Mouse (Mus musculus) MN1 (cell line): Measurements from ENCODE around the gene Dync1li2.

Experiments
- DNase-seq: peaks from one replicate; pipeline ENCODE4 v3.0.0-alpha.2; 2016; ENCODE audit warnings: low spot score

Gene Dync1li2

GRCm38 (mm10) chr8:104442299-104443124 lies at the start of gene Dync1li2:
Dync1li2 (minus strand) TSS chr8:104443047.
- DNase-seq, result peak; percentile 94

DNA sequence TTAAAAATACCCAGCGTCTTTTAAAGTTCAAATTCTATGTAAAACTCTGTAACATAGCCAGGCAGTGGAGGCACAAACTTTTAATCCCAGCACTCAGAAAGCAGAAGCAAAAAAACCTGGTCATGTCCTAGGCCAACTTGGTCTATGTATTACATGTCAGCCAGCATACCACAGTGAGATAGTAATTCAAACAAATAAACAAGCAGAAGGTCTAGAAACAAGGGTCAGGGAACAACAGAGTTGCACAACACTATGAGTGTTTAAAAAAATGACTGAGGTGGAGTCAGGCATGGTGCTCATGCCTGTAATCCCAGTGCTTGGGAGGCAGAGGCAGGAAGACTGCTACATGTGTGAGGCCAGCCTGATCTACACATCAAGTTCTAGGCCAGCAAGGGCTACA lies 36.2 kb upstream of the Dync1li2 start:
- DNase-seq, result no peak

DNA sequence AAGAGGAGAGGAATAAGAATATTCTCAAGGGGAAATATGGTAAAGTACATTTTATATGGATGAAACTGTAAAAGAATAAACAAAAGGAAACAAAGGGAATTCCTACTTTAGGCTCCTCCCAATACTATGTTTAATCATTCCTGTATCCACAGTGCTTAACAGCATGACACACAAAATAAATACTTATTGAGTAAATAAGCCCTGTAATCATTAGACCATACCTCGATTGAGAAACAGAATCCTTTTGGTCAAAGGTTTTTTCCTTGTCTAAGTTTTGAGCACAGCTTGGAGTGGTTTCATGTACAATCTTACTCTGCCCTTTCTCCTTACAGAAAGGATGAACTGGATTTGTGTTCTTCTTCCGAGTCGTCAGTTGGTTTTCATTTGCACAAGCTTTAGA lies 29.6 kb upstream of the Dync1li2 start:
- DNase-seq, result no peak

GRCm38 (mm10) chr8:104467463-104467862 lies 24.6 kb upstream of the Dync1li2 start:
- DNase-seq, result no peak

DNA sequence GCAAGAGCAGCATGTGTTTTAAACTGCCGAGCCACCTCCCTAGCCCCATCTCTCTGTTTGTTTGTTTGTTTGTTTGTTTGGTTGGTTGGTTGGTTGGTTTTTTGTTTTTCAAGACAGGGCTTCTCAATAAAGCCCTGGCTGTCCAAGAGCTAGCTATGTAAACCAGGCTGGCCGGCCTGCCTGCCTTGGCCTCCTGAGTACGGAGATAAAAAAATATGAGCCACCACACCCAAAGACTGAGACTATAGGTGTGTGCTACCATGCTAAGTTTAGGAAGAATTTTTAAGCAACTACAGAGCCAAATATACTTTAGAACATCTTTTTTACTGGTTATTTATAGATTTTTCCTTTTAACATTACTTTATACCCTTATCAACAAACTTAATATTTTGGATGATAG lies 9.3 kb upstream of the Dync1li2 start:
- DNase-seq, result no peak

GRCm38 (mm10) chr8:104448796-104449195 lies 5.9 kb upstream of the Dync1li2 start:
- no peak for DNase-seq

DNA sequence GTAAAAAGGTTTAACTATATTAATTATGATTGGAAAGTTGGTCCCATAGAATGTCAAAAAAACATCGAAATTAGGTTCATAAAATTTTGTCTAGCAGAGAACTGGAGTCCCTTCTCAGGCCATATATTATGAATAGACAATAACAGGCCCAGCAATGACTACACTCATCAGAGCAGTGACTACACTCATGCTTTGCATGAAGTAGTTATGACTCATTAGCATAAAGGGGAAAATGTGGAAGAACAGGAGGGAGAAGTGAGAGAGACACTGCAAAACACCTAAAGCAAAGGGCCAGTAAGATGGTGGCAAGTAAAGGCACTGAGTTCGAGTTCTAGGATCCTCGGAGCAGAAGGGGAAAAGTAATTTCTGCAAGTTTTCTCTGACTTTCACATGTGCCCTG lies 3.2 kb upstream of the Dync1li2 start:
- no peak for DNase-seq

DNA sequence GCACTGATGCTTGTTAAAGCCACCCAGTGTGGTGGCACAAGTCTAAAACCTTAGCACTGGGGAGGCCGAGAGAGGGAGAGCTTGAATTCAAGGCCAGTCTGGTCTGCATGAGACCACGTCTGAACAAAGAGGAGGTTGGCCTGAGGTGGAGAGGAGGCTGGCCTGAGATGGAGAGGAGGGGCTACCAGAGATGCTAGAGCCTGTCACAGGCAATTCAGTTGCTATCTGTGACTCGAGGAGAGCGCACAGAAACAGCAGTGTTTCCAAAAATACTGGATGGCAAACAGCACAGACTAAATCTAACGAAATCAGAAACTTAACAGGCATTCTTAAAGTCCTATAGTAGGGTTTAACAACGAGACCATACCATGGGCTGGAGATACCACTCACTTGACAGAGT lies 2.4 kb upstream of the Dync1li2 start:
- no peak for DNase-seq

GRCm38 (mm10) chr8:104443125-104443679 lies 355 bp upstream of the Dync1li2 start:
- no peak for DNase-seq

DNA sequence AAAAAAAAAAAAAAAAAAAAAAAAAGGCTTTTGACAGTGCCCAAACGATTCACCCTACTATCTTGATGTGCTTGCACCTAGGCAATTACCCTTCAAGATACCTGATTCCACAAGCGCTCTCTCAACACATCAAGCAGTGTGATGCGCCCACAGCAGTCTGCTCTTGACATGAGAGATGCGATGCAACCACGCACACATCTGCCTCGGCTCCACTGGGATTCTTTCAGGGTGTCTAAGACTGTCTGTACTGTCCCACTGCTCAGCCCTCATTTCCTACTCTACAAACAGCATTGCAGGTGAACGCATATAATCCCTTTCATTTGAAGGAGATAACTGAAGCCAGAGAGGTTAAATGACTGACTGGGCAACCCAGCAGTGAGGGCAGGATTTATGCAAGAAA lies 1.2 kb downstream of the Dync1li2 start:
- DNase-seq, result no peak

GRCm38 (mm10) chr8:104439461-104439860 lies 3.4 kb downstream of the Dync1li2 start:
- no peak for DNase-seq

DNA sequence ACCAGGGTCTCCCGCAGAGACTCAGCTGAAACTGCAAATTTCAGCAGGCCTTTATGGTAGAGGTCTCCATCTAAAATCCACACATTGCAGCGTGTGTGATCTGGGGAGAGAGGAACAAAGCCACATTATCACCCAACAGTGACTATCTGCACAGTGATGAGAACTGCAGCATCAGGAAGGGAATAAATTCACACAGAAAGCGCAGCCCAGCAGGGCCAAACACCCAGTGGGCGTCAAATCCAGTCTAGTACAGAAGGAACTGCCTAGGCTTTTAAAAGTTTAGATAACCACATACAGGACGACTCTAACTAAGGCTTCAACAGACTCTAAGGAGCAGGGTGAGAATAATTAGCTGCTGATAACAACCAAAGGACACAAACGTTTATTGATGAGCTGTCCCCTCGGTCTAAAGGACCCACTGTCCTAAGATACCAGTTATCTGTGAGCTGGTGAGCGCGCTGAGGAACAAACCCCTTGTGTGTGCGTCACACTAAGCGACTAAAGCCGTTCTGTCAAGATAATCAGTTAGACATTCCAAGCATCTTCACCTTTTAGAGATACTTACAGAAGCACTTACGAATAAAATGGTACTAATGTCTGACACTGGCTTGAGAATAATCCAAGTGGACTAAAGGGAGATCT lies 5.2 kb downstream of the Dync1li2 start:
- DNase-seq, result no peak

GRCm38 (mm10) chr8:104436591-104436990 lies 6.3 kb downstream of the Dync1li2 start:
- no peak for DNase-seq

- DNase-seq, result peak; percentile 99
Measured at GRCm38 (mm10) chr8:104436038-104436437, 6.8 kb downstream of the Dync1li2 start.

GRCm38 (mm10) chr8:104434826-104435354 lies 8.0 kb downstream of the Dync1li2 start:
- DNase-seq, result peak; percentile 54

- DNase-seq, result no peak
Measured at GRCm38 (mm10) chr8:104434275-104434674, 8.6 kb downstream of the Dync1li2 start.

GRCm38 (mm10) chr8:104433191-104433842 lies 9.5 kb downstream of the Dync1li2 start:
- DNase-seq, result no peak

DNA sequence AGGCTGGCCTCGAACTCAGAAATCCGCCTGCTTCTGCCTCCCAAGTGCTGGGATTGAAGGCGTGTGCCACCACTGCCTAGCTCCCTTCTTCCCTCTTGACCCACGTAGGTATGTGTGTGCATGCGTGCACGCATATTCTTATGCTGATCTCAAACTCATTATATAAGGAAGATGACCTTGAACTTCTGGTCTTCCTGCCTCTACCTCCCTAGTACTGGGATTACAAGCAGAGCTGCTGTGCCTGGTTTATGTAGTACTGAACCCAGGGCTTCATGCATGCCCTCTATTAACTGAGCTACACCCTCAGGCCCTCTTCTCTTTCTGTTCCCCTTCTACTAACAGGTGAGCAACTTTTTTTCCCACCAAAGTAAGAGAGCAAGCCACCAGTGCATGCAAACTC lies 10.2 kb downstream of the Dync1li2 start:
- no peak for DNase-seq

- DNase-seq, result no peak
Measured at GRCm38 (mm10) chr8:104430230-104430629, 12.6 kb downstream of the Dync1li2 start.

GRCm38 (mm10) chr8:104427703-104428102 lies 15.1 kb downstream of the Dync1li2 start:
- DNase-seq, result no peak

DNA sequence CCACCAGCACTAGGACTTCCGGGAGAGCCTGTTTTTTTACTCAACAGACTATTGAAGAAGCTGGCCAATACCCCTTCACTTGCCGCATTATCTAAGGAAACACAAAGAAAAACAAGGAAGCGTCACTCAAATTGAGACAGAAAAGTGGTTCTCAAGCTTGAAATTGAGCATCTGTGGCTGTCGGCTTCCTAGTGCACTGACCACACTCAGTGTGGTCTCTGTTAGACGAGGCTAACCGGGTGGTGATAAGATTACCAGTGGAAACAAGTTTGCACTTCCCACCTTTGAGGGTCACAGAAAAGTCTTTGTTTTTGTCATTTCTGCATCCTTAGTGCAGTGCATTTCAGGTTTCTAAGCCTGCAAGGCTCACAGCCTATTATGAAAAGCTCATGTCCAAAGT lies 20.5 kb downstream of the Dync1li2 start:
- no peak for DNase-seq

DNA sequence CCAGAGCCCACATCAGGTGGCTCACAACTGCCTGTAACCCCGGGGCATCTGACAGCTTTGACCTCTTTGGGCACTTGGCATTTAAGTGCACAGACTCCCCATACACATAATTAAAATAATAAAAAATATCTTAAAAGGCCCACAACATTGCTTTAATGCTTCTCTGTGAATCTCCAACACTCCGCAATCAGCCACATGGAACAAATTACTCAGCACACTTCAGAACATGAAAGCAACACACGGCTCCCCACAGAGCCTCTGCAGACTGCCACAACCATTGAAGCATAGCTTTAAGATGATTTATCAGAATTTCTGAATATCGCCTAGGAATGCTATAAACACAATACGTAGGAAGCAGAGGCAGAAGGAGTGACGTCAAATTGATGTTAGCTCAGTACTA lies 26.8 kb downstream of the Dync1li2 start:
- no peak for DNase-seq
